Mouse (Mus musculus): ENCODE measurements around the gene Ggn.
"Not testable (repeated sequence)": the region's sequence is repeated elsewhere in the genome, so short reads cannot be mapped to it uniquely, and the experiment has no call there.

Gene Ggn

GRCm38 (mm10) chr7:29170066-29170754, at the start of gene Ggn, which contains the start of gene Spred3:
Gene Ggn, plus strand, starts transcription at chr7:29170210.
Gene Spred3, minus strand, starts transcription at chr7:29170411.
- DNase-seq, result no peak

DNA sequence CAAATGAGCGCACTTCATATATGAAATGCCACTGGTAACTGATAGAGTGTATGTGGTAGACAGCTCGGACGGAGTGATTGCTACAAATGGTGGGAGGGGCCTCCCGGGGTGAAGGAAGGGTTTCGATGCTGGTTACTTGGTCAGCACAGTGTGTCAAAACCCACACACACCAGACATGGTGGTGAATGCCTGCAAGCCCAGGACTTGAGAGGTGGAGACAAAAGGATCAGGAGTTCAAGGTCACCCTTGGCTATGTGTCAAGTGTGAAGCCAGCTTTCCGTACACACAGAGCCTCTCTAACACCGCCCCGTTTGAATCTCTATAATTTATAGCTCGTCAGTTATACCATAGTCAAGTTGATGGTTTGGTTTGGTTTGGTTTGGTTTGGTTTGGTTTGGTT, 47.2 kb upstream of the Ggn start:
- no peak for DNase-seq

GRCm38 (mm10) chr7:29123531-29124358, 46.3 kb upstream of the Ggn start:
- DNase-seq, result no peak

- DNase-seq, result peak; percentile 69
These were observed 45.0 kb upstream of the Ggn start, which contains the start of gene Ryr1 for GRCm38 (mm10) chr7:29124970-29125369. Gene Ryr1, minus strand, starts transcription at chr7:29125179.

DNA sequence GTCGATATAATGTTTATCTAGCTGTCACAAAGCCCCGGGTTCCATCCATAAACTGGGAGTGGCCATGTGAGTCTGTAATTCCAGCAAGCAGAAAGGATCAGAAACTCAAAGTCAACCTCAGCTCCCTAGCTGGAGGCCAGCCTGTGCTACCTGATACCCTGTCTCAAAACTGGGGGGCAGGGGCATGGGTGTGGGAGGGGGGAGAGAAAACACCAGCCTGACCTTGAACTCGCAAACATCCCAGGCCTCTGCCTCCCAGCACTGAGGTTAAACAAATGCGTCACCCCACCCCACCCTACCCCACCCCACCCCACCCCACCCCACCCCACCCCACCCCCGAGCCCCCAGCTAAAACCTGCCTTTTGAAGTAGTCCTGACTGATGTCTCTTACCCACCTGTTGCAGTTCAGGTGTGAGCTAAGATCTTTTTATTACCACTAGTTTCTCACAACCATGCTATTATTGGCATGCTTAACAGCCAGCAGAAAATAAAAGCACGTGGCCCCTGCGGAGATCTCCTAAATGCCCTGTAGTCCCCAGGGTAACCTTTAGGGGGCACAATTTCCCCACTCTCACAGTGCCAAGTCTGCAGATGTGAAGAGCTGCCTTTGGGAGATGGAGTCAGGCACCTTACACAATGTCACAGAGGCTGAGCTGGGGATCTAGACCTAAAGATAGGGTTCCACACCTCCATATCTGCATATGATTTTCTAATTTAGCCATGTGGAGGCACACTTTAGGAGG, 43.7 kb upstream of the Ggn start:
- peak; percentile 88 for DNase-seq

- DNase-seq, result peak; percentile 45
These were observed 41.3 kb upstream of the Ggn start for GRCm38 (mm10) chr7:29128725-29129124.

DNA sequence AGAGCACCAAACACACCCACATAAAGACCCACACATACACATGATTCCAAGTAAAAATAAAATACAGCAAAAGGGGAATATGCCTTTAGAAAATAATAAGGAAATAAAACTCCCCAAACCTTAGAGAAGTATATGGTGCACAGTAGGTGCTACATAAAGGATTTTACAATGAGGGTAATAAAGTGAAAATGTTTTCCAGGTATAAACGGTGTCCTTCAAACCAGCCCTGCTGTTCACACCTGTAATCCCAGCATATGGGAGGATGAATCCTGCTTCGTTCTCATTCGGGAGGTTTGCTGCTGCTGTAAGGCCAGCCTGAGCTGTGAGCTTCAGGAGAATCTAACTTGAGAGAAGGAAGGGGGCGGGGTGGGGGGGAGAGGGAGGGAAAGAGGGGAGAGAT, 35.8 kb upstream of the Ggn start:
- peak; percentile 35 for DNase-seq

DNA sequence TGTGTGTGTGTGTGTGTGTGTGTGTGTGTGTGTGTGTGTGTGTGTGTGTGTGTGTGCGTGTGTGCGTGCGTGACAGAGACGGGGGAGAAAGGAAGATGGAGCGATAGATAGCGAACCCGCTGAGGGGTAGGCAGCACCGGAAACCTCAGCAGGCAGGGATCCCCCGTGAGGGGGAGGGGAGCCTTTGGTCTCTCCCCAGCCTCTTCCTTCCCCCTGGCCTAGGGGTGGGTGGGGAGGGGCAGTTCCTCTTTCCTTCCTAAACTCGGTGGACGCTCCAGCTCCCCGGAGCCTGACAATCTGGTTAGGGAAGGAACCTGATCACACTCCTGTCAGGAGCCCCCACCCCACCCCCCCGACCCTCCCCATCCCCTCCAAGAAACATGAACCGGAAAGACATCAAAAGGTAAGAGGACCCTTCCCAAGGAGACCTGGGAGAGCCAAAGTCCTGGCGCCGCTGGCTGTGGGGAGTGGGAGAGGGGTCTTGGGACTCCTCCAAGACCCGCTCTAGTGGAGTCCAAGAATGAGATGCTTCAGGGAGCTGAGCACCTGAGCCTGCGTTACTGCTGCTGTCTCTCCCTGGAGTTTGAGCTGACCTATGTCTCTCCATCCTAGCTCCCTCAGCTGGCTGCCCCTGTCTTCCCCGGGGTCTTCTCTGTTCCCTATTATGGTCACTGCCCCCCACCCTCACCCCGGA, 35.2 kb upstream of the Ggn start, which contains the start of gene Rasgrp4:
Rasgrp4 (plus strand) TSS at position 159 of the 694 bp plus-strand sequence.
- peak; percentile 91 for DNase-seq

DNA sequence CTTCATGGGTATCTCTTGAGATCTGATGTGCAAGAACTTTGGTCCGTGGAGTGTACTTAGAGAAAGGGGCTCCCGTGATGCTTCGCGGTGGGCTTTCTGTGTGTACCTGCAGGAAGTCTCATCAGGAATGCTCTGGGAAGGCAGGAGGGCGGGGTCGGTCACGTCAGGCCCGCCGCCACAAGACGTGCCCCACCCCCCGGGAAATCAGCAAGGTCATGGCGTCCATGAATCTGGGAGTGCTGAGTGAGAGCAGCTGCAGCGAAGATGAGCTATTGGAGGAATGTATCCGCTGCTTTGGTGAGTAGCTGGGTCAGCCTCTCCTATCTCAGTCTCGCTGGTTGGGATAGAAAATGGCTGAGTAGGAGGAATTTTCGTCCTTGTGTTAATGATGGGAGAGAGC, 32.6 kb upstream of the Ggn start:
- no peak for DNase-seq

- not testable (repeated sequence) for DNase-seq
These were observed 30.8 kb upstream of the Ggn start for GRCm38 (mm10) chr7:29139237-29139636.

DNA sequence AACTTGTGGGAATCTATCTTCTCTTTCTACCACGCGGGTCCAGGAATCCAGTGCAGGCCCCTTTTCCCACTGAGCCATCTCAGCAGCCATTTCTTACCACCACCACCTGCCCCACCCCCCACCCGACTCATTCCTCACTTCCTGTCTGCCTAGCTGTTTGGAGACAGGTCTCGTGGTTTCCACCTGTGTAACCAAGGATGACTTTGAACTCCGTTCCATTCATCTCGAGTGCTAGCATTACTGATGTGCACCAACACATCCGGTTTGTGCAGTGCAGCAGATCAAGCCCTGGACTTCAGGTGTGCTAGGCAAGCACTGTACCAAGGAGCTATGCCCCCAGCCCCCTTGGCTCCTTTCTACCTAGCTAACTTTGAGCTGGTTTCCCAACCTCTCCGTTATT, 28.6 kb upstream of the Ggn start:
- peak; percentile 62 for DNase-seq

DNA sequence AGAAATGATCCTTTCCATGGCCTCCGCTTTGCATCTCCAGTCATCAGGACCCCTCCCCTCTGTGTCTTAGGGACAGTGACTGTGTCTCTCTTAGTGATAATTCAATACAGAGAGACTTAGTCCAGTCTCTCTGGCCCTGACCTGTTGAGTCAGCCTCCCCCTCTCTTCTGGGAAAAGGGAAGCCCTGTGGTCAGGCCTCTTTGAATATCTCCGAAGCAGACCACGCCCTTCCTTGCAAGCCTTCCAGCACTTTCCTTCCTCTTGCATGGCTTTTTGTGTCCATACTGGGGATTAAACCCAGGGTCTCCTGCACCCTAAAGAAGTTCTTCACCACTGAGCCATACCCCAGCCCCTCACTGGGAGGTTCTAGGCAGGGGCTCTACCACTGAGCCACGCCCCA, 26.0 kb upstream of the Ggn start:
- DNase-seq, result no peak

- DNase-seq, result no peak
These were observed 23.2 kb upstream of the Ggn start for GRCm38 (mm10) chr7:29146625-29147367.

DNA sequence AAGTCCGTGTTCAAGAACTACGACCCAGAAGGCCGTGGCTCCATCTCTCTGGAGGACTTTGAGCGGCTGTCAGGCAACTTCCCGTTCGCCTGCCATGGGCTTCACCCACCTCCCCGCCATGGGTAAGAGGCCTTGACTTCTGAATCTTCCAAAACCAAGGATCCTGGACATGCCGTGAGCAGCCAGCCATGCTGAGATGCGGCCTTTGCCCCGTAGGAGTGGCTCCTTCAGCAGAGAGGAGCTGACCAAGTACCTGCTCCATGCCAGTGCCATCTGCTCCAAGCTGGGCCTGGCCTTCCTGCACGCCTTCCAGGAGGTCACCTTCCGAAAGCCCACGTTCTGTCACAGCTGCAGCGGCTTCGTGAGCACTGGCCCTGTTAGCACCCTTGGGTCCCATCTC, 21.2 kb upstream of the Ggn start:
- DNase-seq, result no peak

DNA sequence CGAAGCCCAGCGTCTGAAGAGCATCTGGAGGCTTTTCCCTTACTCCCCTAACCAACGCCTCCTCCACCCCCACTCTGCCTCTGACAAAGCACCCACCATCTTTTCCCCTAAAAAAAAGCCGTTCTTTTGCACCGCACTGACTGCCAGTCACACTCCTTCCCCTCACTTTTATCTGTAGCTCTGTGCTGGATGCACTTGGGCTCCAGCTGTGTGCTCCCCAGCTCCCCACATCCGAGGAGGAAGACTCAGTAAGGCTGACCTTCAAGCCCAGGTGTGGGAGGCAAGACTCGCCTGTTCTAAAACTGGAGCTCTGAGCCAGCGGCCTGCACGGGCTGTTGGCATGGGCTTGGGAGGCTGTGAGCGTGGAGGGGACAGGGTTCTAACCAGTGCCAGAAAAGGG, 18.5 kb upstream of the Ggn start:
- DNase-seq, result no peak

DNA sequence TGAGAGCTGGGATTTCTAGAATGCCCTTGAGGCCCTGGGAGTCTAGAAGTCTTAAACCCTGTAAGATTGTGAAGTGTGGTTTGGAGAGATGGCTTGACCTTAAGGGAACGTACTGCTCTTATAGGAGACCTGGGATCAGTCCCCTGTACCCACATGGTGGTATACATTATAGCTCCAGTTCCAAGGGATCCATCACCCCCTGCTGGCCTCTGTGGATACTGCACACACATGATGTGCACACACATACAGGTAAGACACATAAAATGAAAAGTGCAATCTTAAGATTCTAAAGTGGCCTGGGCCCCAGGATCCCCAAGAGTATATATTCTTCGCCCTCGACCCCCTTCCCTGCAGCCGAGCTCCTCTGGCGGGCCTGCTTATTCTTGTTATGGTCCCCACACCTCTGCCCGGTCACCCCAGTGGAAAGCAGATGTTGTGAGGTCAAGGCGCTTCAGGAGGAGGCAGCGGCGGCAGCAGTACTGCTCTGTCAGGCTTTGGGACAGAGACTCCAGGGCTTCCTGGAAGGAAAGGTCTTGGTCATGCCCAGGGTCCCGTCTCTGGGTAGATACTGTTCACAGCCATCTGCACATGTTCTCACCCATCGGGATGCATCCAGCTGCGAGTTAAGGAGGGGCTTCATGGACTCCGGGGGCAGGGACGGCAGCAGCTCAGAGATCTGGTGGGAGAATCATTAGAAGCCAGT, 15.8 kb upstream of the Ggn start:
- no peak for DNase-seq

DNA sequence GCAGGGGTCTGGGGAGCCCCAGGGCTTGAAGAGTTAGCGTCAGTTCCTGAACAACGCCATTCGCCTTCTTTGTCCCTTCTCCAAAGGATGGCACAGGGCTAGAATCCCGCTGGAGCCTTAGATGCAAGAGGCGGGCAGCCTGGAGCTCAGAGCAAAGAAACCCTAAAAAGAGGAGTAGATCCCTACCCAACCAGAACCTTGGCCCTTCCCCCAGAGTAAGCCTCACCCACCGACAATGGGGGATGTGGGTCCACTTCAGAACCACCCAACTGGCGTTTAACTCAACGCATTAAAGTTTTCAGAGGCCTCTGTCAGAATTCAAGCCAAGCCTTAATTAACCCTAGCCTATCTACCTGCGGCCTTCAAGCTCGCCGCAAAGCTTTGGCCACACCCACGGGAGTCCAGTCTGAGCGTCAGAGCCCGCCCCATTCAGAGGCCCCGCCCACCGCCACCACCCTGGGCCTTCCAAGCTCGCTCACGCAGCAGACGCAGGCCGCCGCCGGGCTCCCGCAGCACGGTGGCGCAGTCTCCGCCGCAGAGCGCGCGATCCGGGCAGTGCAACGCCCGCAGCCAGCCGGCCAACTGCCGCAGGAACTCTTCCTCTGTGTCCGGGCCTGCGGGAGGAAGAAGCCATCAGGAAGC, 14.7 kb upstream of the Ggn start:
- DNase-seq, result peak; percentile 84

DNA sequence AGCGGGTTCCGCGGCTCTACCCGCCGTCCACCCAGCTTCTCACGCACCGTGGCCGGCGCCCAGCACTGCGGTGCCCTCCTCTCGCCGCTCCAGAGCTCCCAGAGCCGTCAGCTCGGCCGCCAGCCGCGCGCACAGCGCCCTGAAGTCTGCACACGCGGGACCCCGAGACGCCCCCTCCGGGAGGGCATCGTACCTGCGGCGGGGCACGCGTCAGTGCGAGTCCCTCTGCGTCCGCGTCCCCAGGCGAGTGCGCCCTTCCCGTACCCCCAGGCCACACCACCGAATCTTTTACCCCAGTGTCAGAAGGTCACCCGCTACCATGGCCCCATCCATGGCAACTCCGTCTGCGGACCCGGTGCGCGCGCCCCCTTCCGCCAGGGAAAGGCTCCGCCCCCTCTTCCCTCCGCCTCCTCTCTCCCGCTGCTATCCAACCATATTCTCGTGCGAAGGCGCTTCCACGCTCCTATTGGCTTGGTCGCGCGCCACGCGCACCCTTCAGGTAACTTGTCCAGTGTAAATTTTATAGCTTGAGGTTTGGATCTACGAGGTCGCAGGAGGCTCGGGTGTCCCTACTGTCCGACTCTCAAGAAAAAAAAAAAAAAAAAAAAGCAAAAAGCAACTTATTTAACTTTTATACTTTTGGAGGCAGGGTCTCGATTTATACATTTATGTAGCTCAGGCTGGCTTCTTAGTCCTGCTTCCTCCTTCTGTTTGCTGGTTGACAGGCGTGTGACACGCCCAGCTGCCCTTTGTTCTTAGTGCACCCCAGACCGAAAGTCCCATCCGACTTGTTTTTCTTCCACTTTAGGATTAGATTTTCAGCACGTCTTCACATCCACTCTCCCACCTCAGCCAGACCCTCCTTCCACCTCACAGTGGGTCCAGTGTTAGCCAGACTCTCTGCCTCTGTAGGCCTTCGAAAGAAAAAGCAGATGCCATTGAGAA, 13.9 kb upstream of the Ggn start, which contains the start of gene Fam98c:
Fam98c (minus strand) TSS at position 397 of the 945 bp plus-strand sequence.
- peak; percentile 88 for DNase-seq

DNA sequence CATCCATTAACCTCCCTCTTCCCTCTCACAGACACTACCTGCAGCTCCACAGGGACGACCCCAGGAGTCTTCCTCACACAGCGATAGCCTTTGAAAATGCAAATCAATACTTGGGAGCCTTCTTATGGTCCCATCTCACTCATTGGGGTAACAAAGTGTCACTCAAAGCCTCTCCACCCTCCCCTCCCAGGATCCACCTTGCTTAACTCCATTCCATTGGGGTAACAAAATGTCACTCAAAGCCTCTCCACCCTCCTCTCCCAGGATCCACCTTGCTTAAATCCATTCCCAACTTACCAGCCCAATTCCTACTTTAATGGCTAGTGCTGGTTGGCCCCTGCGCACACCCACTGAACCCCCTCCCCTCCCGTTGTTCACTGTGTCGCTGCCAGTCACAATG, 11.7 kb upstream of the Ggn start:
- DNase-seq, result no peak

GRCm38 (mm10) chr7:29162294-29162693, 7.7 kb upstream of the Ggn start:
- no peak for DNase-seq

Measured in thymus, postnatal 25 days (tissue).